Mouse (Mus musculus) cortical plate, adult 2 months (tissue): ENCODE results near the gene Barhl2.

Experiments
- CTCF ChIP-seq: fragments of 200-500 bp; IDR thresholded peaks from 2 replicates; pipeline ENCODE4 v1.5.1; 2011; ENCODE audit warnings: mild to moderate bottlenecking, control low read depth, low read length; ENCODE audit not compliant: insufficient read depth; ENCODE audit errors: extremely low read depth
- POLR2A ChIP-seq: fragments of 200-500 bp; IDR thresholded peaks from 2 replicates; pipeline ENCODE4 v1.6.1; 2011; ENCODE audit warnings: mild to moderate bottlenecking, low read length, control low read depth; ENCODE audit not compliant: insufficient read depth; ENCODE audit errors: extremely low read depth

DNA sequence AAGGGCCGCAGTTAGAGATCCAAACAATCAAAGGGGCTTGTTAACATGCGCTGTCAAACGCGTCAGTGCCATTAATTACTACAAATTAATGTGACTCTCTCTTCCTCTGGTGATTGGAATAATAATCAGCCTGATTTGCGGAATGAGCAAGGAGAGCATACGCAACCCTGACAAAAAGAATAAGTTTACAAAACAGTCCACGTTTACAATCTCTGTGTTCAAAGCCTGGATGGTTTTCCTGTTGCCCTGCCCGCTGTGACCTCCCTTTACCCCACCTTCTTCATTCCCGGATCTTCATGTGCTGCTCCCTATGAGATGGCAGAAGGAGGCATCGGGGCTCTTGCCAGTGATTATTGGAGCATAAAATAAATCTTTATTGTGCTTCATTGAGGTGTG lies 14.1 kb upstream of the Barhl2 start:
- no peak for TF ChIP-seq POLR2A
- TF ChIP-seq CTCF: no peak
